Mouse (Mus musculus): Measurements from ENCODE around the gene Cwc27.

DNA sequence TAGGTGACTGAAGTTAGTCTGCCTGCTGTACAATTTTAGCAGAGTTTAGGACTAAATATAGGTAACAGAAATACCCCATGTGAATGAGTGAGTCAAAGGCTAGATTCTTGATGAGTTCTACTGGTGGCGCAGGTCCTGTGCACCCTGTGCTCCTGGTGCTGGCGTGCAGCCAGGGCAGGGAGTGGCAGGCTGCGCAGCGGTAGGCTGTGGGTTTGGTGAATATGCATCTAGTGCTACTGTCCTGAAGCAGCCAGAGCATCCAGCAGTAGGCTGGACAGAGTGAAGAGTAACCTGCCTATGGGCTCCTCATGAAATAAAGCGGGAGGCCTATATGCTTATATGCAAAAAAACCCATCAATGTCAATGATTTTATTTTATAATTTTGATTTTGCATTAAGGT, 186.1 kb downstream of the Cwc27 start:
- no peak for TF ChIP-seq POLR2A (IDR thresholded peaks at IDR 0.05; ENCODE audit: insufficient read depth, low read depth, low read length)
- no peak for TF ChIP-seq CTCF (IDR thresholded peaks at IDR 0.05; ENCODE audit: insufficient read depth, low read depth, low read length)
